Mouse (Mus musculus) limb, embryonic 10.5 days (tissue): ENCODE measurements at regions not wholly inside any gene's neighbourhood (a gene's known extent, or its start where the extent isn't known, plus 50 kb on each side); places are given as distances from the start of the nearest gene placed in this dataset. TPM values are rescaled to one million over a fixed set of nuclear protein-coding genes. Genes with fewer than 3 reads are reported as not detected.

ENCODE experiments used
- DNase-seq: peaks from one replicate; pipeline ENCODE4 v3.0.0-alpha.2; 2017; ENCODE audit warnings: low spot score
- H3K27ac ChIP-seq: fragments of 300-500 bp; sonication (generic); 2 replicates; pipeline ENCODE4 v1.5.1; 2016; ENCODE audit warnings: mild to moderate bottlenecking
- H3K27me3 ChIP-seq: fragments of 300-500 bp; sonication (generic); 2 replicates; pipeline ENCODE4 v1.6.1; 2016; ENCODE audit warnings: low read depth, mild to moderate bottlenecking; ENCODE audit not compliant: poor library complexity, severe bottlenecking
- H3K36me3 ChIP-seq: fragments of 300-500 bp; sonication (generic); 2 replicates; pipeline ENCODE4 v1.6.1; 2016; ENCODE audit warnings: mild to moderate bottlenecking, moderate library complexity
- H3K4me1 ChIP-seq: fragments of 300-500 bp; sonication (generic); 2 replicates; pipeline ENCODE4 v1.6.1; 2016
- H3K4me3 ChIP-seq: fragments of 300-500 bp; sonication (generic); 2 replicates; pipeline ENCODE4 v1.5.1; 2016; ENCODE audit warnings: mild to moderate bottlenecking, moderate library complexity
- H3K9me3 ChIP-seq: fragments of 300-500 bp; sonication (generic); replicated peaks from 2 replicates; pipeline ENCODE4 v1.6.1; 2016; ENCODE audit warnings: mild to moderate bottlenecking
- WGBS: fragments of 180-500 bp; shearing (Covaris S2); methylation state at CpG from one replicate; pipeline ENCODE4 v1.1.7; 2016; 5-methylcytosine and 5-hydroxymethylcytosine counted together
- microRNA-seq: library from miRNA; unstranded; fragments of <30 nt; microRNA quantifications from one replicate; pipeline ENCODE4, GENCODE M21; 2017

GRCm38 (mm10) chr3:115496110-115496509, 218.8 kb downstream of the S1pr1 start:
- H3K27me3 ChIP-seq = no peaks in the 10 kb centered on the region
- no peaks in the 10 kb centered on the region for H3K4me1 ChIP-seq
- H3K36me3 ChIP-seq = no peaks in the 10 kb centered on the region
- DNase-seq = no peak
- no peak overlapping the region for H3K27ac ChIP-seq
- no peak overlapping the region for H3K4me3 ChIP-seq
- WGBS = 85% methylated on average over 3 of the region's 3 CpGs
- no peaks in the 10 kb centered on the region for H3K9me3 ChIP-seq

DNA sequence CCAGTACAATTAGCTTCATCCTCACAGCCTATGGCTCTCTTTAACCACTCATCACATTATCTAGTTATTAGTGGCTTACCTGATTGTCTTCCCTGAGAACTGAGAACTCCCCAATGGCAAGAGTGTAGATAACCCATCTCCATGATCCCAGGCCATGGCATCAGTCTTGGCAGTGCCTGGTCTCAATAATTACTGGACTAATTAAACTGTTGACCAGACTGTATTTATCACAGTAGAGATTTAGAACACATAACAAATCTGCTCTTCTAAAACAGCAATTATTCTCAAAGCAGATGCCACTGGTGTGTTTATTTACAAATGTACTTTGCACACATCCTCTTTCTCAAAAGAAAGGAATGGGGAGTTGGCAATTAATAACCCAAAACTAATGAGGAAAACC, 219.2 kb downstream of the S1pr1 start:
- DNase-seq = no peak
- Histone ChIP-seq H3K4me3 (no peak overlapping the region), H3K27me3 (no peaks in the 10 kb centered on the region), H3K9me3 (no peaks in the 10 kb centered on the region), H3K4me1 (no peaks in the 10 kb centered on the region), H3K36me3 (no peaks in the 10 kb centered on the region), H3K27ac (no peak overlapping the region)

DNA sequence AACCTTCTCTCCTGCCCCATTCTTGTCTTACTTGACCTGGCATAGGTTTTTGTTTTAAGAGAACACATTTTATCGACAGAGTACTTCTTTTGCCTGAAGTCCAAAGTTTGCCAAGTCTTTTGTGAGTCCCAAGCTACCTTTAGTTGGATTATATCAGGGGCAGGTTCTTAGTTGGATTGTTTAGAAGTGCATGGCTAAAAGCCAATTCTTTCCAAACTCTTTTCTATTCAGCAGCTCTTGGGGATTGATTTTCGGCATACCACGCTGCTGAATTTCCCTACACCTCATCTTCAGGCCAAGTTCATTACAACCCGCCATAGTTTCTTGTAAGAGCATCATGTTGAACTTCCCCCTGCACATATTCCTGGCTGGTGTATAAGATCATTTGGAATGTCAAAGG, 245.9 kb downstream of the S1pr1 start:
- no peaks in the 10 kb centered on the region for H3K36me3 ChIP-seq
- no peaks in the 10 kb centered on the region for H3K4me1 ChIP-seq
- H3K27ac ChIP-seq = no peak overlapping the region
- no peak for DNase-seq
- H3K4me3 ChIP-seq = no peak overlapping the region
- H3K9me3 ChIP-seq = no peaks in the 10 kb centered on the region
- H3K27me3 ChIP-seq = no peaks in the 10 kb centered on the region
- WGBS = 93% methylated on average over 4 of the region's 4 CpGs

GRCm38 (mm10) chr3:115467850-115468249, 247.0 kb downstream of the S1pr1 start:
- no peak for DNase-seq
- H3K27me3 ChIP-seq = no peaks in the 10 kb centered on the region
- no peaks in the 10 kb centered on the region for H3K36me3 ChIP-seq
- H3K27ac ChIP-seq = no peak overlapping the region
- H3K4me3 ChIP-seq = no peak overlapping the region
- H3K9me3 ChIP-seq = no peaks in the 10 kb centered on the region
- no peaks in the 10 kb centered on the region for H3K4me1 ChIP-seq
- 61% methylated on average over 2 of the region's 2 CpGs for WGBS

DNA sequence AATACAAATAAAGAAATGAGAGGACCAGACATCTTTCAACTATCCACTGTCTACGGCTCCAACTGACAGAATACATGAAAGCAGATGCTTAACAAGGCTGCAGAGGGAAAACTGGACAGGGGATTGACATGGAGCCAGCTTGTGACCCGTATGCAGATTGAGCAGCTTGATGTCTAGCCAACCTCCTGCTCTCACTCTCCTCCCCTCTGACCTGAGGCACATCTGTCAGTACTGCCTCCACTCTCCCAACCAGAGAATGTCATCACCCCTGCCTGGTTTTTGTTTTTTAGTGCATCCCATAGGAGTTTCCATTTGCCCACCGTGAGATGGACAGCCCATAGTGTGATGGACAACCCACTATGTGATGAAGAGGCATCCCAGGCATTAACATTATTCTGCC, 252.2 kb downstream of the S1pr1 start:
- no peak for DNase-seq
- H3K4me1 ChIP-seq = no peaks in the 10 kb centered on the region
- WGBS = 77% methylated on average over 3 of the region's 3 CpGs
- H3K9me3 ChIP-seq = no peaks in the 10 kb centered on the region
- H3K27ac ChIP-seq = no peak overlapping the region
- H3K4me3 ChIP-seq = no peak overlapping the region
- H3K27me3 ChIP-seq = no peaks in the 10 kb centered on the region
- H3K36me3 ChIP-seq = no peaks in the 10 kb centered on the region

Small RNAs in the stretch of these regions (microRNA-seq; reads per million reads assigned to microRNA genes)
- gene Gm25347 = not detected
